Mouse (Mus musculus): ENCODE results near the gene Gm20662. TPM values are rescaled to one million over a fixed set of nuclear protein-coding genes. Genes with fewer than 3 reads are reported as not detected.

Gm20662 gene
- total RNA-seq, 2 experiments from 2014 or later = 2.5 to 5.5 TPM

DNA sequence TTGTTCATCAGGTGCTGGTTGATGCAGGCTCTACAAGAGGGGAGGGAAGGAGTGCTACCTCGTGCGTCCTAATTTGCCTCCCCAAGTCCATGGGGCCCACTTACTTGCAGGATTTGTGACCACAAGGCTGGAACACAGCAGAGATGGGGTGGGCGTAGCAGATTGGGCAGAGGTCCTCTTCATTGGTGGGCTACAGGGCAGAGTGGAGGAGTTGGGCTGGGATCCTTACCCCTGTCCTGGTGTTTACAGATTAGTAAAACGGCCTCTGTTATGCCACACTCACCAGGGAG, 55.7 kb downstream of the Gm20662 start:
- no peak for DNase-seq (ENCODE audit: low spot score in 2 of 2)

DNA sequence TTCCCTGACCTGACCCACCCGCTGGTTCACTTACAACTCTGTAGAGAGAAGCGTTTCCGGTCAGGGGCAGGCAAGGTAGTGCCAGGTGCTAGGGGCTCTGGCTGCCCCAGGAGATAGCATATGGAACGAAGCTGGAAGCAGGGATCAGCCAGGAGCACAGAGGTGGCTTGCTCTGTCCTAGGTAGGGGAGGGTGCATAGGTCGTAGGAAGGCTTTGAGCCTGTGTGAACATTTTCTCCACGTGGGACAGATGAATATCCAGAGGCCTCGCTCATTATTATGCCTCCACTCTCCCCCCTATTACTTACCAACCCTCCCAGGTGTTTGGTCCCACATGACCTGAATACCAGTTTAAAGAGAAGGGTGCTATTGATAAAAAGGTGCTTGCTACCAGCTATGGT, 56.3 kb downstream of the Gm20662 start:
- no peak for DNase-seq (ENCODE audit: low spot score in 2 of 2)

DNA sequence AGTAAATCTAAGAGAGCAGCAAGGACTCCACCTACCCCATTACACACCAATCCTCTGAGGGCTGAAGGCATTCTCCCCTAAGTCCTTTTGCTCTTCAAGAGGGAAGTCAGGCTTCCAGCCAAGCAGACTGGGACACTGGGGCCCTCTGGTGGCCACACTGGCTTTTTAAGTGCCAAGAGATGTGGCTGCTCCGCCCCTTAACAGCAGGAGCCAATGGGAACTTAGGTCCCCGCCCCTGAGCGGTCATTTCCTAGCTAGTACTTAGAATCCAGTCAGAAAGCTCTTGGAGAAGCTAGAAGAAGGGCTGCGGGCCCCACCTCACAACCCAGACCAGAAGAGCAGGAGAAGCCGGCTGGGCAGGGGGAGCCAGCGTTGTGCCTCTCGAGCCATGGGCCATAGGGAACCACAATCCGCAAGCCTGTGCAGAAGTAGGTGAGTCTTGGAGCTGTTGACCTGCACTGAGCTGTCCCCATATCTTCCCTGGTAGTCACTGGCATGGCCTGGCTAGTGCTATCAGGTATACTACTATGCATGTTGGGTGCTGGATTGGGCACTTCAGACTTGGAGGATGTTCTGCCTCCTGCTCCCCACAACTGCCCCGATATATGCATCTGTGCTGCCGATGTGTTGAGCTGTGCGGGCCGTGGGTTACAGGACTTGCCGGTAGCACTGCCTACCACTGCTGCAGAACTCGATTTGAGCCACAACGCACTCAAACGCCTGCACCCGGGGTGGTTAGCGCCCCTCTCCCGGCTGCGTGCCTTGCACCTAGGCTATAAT, 56.9 kb downstream of the Gm20662 start, which contains the start of gene Amigo3:
Gene Amigo3 (plus strand): TSS at position 275 of the 780 bp plus-strand sequence.
- DNase-seq (ENCODE audit: low spot score in 2 of 2) = peak; percentile 93 to 99

DNA sequence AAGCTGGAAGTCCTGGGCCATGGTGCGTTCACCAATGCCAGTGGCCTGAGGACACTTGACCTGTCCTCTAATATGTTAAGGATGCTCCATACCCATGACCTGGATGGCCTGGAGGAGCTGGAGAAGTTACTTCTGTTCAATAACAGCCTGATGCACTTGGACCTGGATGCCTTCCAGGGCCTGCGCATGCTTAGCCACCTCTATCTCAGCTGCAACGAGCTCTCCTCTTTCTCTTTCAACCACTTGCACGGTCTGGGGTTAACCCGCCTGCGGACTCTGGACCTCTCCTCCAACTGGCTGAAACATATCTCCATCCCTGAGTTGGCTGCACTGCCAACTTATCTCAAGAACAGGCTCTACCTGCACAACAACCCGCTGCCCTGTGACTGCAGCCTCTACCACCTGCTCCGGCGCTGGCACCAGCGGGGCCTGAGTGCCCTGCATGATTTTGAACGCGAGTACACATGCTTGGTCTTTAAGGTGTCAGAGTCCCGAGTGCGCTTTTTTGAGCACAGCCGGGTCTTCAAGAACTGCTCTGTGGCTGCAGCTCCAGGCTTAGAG, 57.6 kb downstream of the Gm20662 start:
- DNase-seq (ENCODE audit: low spot score in 2 of 2) = no peak

DNA sequence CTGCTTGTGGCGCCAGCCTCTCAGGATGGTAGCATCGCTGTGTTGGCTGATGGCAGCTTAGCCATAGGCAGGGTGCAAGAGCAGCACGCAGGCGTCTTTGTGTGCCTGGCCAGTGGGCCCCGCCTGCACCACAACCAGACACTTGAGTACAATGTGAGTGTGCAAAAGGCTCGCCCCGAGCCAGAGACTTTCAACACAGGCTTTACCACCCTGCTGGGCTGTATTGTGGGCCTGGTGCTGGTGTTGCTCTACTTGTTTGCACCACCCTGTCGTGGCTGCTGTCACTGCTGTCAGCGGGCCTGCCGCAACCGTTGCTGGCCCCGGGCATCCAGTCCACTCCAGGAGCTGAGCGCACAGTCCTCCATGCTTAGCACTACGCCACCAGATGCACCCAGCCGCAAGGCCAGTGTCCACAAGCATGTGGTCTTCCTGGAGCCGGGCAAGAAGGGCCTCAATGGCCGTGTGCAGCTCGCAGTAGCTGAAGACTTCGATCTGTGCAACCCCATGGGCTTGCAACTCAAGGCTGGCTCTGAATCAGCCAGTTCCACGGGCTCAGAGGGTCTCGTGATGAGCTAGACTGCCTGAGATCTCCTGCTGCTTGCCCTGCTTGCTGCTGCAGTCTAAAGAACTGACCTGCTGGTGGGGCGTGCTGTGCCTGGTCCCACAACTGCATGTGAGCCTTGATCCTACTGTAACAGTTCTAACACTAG, 58.3 kb downstream of the Gm20662 start:
- no peak for DNase-seq (ENCODE audit: low spot score in 2 of 2)

DNA sequence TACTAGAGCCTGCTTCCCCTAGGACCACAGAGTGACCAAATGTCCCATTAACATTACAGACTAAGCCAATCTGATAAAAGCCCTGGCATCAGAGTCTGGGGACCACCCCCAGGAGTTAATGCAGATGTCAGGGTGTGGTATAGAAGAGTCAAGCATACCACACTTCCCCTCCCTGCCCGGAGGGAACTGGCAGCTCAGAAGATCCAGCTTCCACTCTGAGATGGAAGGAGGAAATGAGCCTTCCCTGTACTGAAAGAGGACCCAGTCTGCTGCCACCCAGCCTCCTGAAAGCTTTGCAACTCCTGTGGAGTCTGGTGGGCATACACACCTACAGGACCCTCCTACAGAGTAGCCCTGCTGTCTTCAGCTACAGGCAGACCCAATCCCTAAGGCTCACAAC, 58.9 kb downstream of the Gm20662 start:
- no peak for DNase-seq (ENCODE audit: low spot score in 2 of 2)

DNA sequence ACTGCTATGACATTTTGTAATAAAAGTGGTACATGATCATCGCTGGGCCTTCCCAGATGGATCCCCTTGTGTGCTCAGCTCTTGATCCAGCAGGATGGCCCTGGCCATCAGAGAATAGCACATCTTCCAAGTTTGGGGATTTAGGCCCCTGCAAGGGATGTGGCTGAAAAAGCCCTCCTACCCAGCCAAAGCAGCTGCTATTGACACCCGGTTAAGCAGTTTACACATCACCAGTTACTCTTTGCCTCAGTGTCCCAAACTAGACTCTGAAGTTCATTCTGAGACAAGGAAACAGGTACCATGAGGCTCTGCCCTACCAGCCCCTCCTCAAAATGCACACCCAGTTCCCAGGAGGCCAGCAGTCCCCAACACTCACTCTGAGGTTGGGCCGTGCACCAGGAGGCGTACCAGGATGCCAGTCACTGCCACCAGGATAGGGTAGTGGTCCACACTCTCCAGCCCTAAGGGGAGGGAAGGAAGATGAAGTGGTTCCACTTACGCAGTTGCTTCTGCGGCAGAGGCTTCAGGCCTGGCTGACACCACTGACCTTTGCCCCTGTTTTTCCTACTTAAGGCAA, 59.6 kb downstream of the Gm20662 start:
- no peak for DNase-seq (ENCODE audit: low spot score in 2 of 2)

DNA sequence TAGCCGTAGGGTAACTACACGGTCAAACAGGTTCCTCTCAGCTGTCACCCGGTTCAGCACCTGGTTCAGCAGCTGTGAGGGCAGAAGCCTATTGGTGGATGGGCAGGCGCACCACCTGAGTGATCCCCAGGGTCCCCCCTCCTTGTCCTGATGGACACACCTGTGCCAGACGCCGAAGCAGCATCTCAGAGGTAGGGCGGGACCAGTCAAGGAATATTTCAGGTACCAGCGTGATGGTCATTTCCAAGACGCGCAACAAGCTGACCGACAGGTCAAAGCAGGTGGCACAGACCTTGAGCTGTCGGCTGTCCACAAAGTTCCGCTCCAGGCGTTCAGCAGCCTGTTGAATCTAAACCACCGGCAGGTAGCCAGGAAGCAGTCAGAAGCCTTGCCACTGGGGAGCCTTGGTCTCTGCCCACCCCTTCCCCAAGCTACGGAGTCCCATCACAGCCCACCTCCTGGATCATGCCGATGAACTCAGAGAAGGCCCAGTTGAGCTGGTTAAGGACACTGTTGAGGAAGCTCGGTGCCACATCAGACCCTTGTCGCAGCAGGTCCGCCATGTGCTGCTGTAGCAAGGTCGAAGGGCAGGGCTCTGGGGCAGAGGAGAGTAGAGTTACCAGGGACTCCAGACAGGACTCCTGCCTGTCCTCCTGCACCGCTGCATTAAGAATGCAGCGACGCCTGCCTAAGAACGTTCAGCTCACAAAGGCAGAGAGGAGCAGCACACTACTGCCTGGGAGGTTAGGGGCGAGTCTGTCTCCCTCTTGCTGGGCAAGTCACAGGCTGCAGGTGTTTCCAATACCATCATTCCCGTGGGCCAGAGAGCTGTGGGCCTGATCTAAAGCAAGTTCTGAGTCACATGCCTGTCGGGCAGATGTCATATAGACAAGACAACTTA, 60.5 kb downstream of the Gm20662 start:
- DNase-seq (ENCODE audit: low spot score in 2 of 2) = no peak

DNA sequence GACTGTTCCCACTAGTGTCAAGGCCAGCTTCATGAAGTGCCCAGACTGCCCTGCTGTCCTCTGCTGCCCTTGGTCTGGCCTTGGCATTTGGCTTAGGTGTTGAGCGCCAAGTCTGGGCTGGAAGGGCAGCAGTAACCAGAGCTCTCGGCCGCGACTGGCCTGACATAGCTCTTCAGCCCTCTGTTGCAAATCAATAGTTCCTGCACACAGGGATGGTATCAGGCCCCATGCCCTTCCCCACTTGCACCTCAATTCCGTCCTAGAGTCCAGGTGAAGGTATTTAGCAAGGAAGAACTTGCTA, 61.1 kb downstream of the Gm20662 start:
- DNase-seq (ENCODE audit: low spot score in 2 of 2) = no peak

DNA sequence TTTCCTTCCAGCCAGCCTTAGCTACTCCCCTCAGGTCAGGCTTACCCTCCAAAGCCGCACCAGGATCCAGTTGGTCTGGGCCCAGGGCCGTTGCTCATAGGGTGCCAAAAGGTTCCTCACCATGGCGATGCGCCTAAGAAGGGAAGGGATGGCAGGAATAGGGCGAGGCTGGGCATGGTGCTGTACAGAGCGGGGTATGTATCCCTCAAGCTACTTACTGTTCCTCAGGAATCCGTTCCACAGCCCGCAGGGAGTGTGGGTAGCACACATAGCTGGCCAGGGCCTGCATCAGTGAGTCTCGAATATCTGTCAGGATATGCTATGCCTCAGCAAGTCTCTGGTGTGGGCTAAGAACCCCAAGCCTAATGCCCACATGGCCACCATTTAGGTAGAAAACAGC, 62.1 kb downstream of the Gm20662 start:
- DNase-seq (ENCODE audit: low spot score in 2 of 2) = no peak

DNA sequence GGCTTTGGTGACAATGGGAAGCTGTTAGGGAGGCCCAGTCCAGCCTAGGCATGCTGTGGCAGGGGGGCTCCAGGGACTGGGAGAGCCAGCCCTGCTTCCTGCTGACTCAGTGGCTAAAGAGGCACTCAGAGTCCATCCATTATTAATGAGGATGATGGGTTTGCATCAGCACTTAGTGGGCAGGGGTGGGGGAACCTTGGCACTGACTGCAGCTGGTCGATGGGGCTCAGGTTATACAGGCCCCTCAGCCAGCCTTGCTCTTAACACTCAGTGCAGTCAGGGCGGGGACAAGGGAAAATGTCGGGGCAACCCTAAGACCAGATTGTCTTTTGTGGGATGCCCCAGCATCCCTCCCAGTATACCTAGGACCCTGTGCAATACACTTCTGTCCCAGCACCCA, 66.0 kb downstream of the Gm20662 start:
- no peak for DNase-seq (ENCODE audit: low spot score in 2 of 2)

DNA sequence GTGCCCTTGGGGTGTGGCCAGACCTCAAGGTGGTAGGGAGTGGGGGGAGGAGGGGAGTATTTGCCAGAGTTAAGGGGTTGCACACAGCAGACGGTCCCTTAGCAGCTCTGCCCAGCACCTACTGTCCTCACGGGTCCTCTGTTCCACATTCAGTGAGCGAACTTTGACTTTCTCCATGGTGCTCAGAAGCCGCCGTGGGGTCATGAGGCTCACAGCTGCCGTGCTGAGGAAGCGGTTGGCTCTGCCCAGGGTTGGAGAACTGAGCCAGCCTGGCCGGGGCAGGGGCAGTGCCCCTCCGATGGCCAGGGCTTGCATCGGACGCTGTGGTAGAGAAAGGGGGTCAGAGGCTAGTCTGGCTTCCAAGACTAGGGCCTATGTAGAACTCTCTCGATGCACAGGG, 67.2 kb downstream of the Gm20662 start:
- no peak for DNase-seq (ENCODE audit: low spot score in 2 of 2)

DNA sequence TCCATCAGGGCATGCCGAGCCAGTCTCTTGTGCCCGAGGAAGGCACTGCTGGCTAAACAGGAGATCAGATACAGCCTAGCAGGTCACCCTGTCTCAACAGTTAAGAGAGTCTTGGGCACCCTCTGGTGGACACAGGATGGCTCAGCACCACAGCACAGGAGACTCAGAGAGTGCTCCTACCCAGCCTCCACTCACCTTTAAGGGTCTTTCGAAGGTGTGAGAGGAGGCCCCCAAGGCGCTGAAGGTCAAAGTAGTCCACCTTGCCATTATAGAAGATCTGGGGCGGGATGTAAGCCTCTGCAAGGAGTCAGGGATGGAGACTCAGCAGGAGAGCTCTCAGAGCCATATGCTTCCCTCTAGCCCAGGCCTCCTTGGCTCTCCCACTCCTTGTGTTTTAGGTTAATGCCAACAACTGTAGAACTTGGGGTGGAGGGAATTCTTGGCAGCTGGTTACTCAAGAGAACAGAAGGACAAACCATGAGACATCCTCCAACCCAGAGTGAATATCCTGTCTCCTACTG, 69.4 kb downstream of the Gm20662 start:
- peak in 1 of 2 experiments; percentile 82 for DNase-seq (ENCODE audit: low spot score in 2 of 2)

DNA sequence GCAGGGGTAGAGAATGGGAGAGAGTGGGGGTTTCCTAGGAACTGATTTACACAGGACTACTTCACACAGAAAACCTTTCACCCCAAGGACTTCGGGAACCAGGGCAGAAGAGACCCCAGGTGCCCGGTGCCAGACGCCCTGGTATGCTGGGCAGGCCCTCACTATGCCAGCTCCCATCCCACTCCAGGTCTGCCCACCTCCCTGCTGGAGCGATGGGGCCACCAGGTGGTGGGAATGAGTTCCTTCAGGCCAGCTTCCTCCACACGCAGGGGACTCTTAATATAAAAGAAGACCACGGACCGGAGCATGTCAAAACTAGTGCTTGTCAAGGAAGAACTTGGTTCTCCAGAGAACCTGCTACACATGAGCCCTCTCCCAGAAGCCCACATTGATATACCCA, 71.0 kb downstream of the Gm20662 start:
- DNase-seq (ENCODE audit: low spot score in 2 of 2) = no peak

DNA sequence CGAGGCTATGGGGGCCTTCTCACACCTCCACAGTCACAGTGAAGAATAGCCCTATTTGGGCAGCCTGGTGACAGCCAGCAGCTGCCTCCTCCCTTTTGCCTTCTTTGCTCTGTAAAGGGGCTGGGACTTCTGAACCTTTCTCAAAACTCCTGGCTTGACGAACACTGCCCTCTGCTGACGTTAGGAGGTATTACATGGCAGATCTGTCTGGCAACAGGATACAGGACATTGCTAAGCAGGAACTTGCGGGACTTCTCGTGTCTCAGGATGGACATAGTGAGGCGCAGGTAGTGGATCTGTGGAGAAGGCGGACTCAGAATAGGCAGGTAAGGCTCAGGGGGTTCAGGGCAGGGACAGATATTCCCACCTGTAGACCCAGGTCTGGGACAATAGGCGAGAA, 71.8 kb downstream of the Gm20662 start:
- peak; percentile 64 to 93 for DNase-seq (ENCODE audit: low spot score in 2 of 2)

DNA sequence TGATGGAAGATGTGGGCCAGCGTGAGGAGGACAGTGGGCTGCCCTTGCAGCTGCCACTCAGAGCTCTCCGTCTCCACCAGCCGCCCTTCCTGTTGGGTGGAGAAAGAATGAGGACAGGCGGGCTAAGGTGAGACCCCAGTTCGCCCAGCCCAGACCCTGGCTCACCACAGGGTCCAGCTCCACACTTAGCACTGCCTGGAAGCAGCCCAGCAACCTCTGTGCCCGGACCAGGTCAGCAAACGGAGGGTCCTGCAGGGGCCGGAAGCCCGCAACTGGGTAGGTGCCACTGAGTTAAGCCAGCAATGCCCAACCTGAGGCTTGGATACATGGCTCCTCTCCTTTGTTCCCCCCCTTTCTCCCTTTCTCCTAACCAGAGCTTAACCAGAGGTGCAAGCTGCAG, 72.9 kb downstream of the Gm20662 start:
- DNase-seq (ENCODE audit: low spot score in 2 of 2) = no peak

DNA sequence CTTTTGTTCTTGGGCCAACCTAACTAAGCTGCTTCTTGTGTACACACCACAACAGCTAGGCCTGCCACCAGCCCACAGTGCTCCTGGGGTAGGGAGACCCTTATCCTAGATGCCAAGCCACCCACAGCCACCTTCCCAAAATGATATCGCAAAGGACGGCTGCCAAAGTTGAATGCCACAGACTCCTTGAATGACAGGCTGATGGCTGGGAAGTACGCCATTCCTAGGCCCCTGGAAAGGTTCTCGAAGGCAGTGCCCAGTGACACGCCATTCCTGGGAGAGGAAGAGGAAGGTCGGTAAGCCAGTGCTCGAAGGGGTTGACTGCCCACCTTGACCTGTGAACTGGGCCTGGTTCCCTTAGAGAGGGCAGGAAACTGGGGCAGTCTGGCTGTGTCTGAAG, 73.4 kb downstream of the Gm20662 start:
- no peak for DNase-seq (ENCODE audit: low spot score in 2 of 2)

DNA sequence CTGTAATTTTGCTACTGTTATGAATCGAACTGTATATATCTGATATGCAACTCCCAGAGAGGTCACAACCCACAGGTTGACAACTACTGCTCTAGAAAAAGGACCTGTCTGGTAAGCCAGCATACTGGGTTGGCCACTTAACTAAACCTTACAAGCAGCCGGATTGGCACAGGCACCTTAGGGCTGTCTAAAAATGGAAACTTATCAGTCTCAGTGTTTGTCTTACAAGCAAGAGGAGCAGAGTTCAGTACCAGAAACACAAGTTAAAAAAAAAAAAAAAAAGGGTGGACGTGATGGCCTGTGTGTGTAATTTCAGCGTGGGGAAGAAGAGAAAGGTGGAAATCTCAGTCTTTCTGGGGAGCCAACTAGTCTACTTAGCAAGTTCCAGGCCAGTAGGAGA, 75.7 kb downstream of the Gm20662 start:
- no peak for DNase-seq (ENCODE audit: low spot score in 2 of 2)

DNA sequence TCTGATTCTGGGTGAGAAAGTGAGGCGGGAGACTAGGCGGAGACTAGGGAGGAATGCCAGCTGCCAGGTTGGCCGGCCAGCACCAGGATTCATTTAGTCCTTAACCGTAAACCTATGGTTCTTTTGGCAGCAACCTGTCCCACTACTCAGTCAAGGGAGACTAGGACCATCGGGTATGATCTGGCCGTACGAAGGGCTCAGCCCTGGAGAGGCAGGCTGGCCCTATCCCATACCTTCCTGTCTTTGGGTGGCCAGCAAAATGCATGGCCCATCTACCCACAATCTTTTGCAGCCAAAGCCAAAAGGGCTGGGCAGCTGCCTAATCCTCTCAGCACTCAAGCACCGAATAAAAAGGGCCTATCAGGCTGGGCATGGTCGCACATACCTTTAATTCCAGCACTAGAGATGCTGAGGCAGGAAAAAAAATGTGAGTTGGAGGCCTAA, 76.4 kb downstream of the Gm20662 start:
- DNase-seq (ENCODE audit: low spot score in 2 of 2) = no peak

DNA sequence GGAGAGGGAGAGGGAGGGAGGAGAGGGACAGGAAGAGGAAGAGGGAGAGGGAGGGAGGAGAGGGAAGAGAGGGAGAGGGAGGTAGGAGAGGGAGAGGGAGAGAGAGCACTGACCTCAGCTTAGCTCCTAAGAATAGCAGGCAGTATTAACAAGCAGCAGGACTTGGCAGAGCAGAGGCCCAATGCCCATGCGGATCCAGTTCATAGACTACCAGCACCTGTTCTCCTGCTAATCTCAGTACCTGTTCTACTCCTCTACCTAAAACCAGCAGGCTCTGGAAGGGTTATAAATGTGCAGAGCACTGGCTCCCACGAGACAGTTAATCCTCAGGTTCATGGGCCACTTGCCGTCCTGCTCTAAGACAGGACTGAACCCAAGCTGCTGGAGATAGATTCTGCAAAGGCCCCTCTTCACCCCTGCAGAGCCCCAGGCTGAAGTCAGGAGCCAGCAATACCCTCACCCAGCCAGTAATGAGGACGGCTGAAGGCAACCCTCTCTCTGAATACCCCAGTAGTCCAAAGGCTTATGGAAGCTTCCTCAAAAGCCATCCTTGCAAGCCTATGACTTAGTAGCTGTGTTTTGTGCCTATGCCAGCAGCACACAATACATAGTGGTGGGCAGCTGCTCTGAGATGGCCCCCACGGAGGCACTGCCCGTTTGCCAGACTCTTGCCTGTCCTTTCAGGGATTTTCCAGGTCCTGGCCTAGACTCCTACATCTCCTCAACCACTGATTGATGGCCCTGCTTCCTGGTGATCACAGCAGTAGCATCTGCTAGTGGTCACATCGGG, 77.2 kb downstream of the Gm20662 start:
- DNase-seq (ENCODE audit: low spot score in 2 of 2) = no peak

Measured in layer of hippocampus, adult 18-20 months (tissue).